Mouse (Mus musculus): ENCODE results near the gene Ctdspl.

The Ctdspl gene

DNA sequence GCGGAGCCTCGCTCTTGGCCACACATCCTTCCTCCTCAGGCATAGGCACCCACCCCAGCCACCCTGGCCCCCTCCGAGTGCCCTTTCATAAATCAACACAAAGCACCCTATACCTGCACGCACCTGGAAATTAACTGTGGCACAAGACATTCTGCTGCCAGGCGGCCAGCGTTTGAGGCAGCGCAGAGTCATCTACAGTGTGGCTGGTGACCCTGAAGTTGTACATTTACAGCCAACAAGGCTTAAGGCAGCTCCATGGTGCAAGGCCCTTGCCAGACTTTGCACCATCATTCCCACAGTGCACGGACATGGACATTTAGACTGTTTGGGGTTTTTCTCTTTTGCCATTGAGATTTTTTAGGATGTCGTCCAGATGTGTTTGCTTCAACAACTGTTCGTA is 134.4 kb downstream of the Ctdspl start:
- no peak for DNase-seq (ENCODE audit: low spot score in 2 of 2)

DNA sequence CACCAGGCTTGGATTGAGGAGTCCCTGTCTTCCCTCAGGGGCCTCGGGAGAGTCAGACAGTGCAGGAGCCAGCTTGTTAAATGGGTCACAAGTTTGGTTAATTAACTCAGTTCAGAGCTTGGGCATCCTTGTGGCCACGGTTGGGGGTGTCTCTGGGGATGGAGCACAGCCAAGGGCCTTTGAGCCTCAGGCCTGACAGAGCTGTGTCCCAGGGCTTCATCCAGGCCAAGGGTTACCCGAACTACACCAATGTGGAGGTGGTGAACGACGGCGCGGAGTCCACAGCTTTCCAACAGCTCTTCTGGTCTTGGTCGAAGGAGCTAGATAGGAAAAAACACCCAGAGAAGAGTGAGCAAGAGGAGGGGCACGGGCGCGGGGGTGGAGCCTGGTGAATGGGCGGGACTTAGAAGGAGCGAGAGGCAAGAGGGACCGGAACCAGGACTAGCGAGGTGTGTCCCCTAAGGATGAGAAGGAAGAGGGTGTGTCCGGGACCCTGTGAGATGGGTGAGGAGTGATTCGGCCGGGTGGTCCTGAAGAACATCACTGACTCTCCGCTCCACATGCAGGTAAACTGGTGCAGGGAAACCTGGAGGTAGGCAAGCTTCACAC is 136.9 kb downstream of the Ctdspl start:
- no peak for DNase-seq (ENCODE audit: low spot score in 2 of 2)

DNA sequence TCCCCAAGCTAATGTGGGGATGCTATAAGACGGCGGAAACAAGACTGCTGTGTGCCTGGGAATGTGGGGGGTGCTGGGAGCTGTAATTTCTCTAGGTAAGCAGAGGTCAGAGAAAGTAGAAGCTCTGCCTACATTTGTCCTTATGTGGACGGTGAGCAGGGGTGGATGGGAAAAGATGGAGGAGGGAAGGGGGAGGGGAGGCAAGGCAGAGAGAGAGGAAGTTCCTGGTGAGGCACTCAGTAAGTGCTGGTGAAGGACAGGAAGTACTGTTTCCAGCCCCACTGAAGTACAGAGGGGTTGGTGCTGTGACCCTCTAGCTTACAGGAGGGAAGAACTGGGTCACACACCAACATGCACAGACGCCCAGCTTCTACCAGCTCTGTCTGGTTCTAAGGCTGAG is 138.0 kb downstream of the Ctdspl start:
- no peak for DNase-seq (ENCODE audit: low spot score in 2 of 2)

DNA sequence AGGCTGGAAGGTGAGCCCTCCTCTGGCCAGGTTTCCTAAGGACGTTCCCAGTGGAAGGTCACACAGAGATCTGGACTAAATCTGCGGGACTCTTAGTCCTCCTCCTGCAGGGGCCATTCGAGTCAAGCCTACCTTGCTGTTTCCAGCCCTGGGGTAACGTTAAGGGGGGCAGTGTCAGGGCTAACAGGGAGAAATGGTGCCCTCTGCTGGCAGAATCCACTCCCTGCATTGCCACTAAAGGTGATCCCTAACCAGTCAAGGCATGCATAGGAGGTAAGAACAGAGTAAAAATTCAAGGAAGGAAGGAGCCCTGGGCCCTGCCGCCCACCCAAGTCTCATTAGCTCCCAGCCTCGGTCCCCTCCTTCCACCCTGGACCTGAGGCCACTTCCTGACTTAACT is 141.3 kb downstream of the Ctdspl start:
- peak; percentile 73 to 78 for DNase-seq (ENCODE audit: low spot score in 2 of 2)

DNA sequence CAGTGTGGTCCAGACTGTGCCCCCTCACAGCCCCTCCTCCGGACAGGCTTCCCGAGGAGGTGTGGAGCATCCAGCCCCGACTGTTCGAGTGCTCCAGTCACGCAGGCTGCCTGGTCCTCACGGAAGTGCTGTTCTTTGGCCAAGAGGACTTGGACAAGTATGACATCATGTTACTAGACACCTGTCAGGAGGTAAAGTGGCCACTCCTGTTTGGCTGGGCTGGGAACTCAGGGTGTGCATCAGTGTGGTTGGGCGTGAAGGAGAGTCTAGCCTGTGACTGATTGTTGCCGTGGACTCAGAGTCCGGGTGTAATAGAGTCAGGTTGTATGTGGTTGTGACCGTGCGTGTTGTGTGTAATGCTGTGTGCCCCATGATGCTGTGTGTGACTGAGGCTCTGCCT is 142.0 kb downstream of the Ctdspl start:
- no peak for DNase-seq (ENCODE audit: low spot score in 2 of 2)

DNA sequence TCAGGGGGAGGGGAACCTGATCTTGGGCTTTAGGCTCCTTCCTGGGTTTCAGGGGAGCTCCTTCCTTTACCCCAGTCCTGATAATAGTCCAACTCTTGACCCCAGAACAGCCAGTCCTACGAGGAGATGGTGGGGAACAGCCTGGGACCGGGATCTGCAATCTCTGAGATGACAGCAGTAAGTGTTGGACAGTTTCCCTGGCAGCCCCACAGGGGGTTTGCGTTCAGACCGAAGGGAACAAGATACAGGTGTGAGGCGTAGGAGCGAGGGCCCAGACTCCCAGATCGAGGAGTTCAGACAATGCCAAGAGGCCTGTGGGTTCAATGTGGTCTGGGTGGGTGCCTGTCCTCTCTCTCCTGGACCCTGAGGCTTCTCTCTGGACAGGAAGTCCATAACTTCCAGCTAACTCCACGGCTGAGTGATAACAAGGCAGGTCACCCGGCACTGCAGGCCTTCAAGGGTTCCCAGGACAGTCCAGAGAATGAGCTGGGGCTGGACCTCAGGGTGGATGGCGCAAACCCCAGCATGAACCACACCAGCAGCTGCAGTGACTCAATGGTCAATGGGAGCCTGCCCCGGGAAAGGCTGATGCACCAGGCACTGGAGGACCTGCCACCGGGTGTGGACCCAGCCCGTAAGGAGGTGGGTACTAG is 144.0 kb downstream of the Ctdspl start:
- DNase-seq (ENCODE audit: low spot score in 2 of 2), result no peak

DNA sequence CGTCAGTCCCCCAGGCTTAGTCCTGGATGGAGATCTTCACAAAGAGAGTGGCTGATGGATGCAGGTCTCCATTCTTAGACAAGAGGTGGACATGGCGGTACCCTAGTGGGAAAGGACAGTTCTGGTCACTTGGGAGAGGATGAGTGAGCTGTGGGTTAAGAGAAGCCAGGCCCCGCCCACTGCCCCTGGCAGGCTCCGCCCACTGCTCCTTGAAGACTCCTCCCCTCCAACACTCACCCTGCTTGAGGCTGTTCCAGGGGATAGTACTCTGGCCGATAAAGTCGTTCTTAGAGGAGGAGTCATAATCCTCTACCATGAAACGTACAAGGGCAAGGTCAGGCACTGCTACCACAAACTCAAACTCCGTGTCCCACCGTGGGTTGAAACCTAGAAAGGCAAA is 145.5 kb downstream of the Ctdspl start:
- DNase-seq (ENCODE audit: low spot score in 2 of 2), result no peak

DNA sequence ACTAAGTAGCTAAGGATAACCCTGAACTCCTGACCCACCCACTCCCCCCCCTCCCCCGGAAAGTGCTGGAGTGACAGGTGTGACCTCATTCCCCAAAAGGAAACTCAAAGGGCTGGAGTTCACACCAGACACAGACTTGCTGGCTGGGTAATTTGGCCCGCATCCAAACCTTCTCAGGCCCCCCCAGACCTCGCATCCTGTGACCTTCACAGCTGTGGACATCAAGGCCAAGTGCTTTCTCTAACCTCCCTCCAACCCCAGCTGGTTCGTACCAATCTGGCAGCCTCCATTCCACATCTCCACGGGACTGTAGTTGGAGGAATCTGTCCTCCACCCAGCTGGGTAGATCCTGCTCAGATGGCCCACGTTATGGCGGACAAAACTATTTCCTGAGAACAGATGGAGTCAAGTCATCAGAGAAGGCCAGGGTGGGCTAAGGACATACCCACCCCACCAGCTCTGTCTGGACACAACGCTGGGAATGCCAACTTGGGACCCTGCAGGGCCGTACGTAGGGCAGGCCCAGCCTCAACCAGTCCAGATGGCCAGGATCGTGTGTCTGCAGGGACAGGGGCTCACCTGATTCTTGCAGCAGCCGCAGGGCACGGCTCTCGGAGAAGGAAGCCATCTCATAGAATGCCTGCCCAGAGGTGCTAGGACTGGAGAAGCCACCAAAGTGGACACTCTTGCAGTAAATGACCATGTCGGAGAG is 147.1 kb downstream of the Ctdspl start:
- no peak for DNase-seq (ENCODE audit: low spot score in 2 of 2)

DNA sequence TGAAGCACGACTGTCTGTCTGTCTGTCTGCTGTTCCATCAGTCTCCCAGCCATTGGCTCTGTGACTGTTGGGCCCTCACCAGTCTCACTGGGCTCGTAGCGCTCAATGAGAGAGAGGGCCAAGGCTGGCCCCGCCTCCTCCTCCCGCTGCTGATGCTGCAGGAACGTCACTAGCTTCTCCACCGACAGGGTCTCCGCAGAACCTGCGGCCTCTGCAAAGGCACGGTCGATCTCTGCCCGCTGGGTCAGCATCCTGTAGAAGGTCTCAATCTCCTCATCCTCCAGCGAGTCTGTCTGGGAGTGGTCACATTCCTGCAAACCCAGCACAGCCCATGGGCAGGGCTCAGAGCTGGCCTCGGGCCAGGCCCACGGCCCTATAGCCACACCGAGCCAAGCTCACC is 149.4 kb downstream of the Ctdspl start:
- DNase-seq (ENCODE audit: low spot score in 2 of 2), result no peak

DNA sequence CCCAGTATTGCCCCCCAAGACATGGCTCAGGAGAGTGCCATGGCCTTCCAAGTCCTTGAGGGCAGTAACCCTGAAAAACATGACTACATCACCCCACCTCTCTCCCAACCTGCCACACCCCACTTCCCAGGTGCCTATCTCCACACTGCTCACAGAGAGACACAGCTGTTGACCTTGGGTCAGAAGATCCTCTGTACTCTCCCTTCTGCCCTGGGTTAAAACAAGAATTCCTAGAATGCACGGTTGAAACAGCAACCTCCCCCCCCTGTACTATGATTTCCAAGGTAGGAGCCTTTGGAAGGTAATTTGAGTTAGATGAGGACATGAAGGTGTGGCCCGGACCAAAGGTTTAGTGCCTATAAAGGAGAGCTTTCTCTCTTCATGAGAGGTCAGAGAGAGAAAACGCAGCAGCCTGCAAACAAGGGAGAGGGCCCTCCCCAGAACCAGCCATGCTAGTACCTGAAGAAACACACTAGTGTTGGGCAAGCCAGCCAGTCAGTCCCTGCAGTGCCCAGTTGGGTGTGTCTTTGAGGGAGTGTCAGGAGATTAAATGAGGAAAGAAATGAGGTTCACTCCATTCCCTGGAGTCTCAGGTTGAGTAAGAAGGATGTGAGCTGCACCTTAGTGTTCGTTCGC is 153.9 kb downstream of the Ctdspl start:
- DNase-seq (ENCODE audit: low spot score in 2 of 2), result no peak

DNA sequence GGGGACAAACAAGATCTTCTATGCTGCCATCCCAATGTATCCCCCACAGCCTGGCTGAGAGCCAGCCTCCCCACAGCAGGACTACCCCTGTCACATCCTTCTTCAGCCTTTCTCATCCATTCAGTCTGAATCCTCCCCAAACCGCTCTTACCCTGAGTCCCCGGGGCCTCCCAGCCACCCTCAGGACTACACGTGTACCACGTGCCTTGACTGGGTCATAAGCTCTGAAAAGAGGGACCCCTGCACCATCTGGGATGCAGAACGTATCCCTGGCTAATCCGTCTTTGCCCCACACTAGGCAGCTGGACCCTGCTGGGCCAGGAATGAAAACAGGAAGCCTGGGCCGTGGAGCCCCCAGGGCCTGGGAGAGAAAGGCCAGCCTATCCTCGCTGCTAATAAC is 155.8 kb downstream of the Ctdspl start:
- DNase-seq (ENCODE audit: low spot score in 2 of 2), result no peak

DNA sequence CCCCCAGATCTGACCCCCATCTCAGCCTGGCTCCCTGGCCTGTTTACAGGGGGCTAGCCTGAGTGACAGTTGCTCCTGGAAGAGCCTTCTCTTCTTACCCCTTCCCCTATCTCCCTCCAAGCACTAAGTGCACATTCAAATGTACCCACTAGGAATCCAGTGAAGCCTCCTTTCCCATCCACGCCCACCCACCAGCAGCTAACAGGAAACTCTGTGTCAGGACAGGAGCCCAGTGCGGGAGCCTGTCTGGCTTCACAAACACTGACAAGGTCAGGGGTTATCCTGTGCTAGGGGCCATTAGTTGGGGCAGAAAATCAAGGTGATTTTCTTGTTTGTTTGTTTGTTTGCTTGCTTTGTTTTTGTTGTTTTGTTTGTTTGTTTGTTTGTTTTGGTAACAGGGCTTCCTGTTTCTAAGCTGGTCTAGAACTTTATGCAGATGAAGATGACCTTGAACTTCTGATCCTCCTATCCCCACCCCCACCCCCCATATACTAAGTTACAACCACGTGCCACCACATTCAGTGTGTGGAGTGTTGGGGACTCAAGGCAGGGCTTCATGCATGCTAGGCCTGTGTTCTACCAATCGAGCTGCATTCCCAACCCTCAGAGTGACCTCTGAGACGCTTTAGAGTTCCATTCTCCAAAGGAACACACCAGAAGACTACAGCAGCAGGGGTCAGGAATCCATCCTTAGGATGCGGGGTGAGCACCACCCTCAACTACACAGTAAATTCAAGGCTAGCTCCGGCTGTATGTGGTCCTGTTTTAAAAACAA is 156.6 kb downstream of the Ctdspl start:
- no peak for DNase-seq (ENCODE audit: low spot score in 2 of 2)

DNA sequence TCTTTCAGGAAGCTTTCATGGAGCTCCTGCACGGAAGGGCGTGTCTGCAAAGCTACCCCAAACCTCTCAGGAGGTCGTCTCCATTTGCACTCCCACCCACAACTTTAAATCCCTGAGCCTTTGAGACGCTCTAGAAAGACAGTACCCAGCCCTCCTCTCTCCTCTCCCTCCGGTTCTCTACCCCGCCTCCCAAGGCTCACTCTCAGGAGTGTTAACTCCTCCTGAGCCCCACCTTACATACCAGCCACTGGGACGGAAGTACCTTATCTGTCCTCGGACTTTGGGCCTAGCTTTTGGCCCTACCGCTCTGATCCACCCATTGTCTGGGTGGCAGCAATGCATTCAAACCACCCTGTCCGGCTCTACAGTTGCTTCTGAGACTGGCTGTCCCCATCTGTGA is 157.7 kb downstream of the Ctdspl start:
- no peak for DNase-seq (ENCODE audit: low spot score in 2 of 2)

DNA sequence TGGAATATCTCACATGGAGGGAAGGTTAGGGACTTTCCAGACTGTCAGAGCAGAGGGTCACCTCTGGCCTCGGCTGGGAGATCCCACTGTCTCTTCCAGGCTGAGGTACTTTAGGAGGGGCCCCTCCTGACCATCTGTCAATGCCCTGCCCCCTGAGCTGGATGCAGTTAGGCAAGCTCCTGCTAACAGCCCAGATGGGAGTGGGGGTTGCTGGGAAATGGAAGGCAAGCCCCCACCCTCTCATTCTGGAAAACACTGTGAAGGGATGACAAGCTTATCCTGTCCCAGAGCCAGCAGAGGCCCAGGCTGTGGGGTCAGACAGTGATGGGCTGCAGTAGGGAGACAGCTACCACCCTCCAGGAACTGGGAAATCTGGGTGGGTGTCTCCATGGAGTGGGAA is 160.2 kb downstream of the Ctdspl start:
- no peak for DNase-seq (ENCODE audit: low spot score in 2 of 2)

DNA sequence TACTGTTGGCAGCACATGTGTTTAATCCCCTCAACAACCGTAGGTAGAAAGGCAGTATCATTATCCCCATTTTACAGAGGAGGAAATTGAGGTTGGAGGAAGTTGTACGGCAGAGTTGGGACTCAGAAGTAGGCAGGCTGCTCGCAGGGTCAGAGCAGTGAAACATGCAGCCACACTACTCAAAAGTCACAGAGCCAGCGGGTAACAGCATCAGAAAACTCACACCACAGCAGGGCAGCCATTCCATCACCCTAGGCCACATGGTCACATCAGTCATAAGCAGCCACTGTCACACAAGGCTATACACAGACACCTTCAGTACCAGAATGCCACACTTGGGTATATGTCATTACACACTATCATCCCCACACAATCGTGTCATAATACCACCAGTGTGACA is 161.1 kb downstream of the Ctdspl start:
- DNase-seq (ENCODE audit: low spot score in 2 of 2), result no peak

DNA sequence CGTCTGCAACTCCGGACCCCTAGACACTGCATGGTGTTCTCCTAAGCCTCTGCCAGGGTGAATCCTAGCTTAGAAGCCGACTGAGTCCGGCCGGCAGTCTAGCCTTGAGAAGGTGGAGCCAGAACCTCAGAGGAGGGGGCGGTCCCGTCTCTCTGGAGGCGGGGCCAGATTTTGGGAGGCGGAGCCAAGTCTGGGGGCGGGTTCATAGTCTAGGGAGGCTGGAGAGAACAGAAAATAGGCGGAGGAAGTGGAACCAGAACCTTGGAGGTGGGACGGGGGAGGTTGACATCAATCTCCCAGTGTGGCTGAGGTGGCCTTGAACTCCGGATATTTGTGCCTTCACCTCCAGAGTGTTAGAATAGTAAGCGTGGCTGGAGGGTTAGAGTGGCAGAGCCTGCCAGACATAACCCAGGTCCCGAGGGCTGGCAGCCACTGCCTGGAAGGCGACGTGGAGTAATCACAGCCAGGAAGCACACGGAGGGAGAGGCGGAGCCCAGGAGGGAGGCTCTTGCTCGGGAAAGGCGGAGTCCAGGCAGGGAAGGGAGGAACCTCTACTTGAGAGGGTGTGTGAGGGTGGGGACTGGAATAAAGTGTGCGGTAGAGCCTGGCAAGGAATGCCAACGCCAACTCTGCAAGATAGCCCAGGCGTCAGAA is 162.0 kb downstream of the Ctdspl start:
- DNase-seq (ENCODE audit: low spot score in 2 of 2), result peak; percentile 86 to 90

DNA sequence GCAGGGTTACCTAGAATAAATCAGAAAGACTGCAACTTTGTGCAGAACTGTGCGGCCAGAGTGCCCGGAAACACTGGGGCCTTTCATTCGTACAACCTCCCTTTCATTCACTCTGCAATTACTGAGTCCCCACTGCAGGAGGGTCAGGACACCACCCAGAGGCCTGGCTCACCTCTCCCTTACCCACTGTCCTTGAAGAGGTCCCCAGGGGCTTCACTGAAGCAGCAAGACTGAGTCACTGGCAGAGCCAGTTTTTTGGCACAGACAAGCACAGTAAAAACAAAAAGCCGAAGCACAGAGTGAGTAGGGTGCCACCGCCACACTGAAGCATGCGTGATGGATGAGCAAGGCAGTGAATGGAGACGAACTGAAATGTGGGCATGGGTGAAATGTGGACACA is 163.2 kb downstream of the Ctdspl start:
- DNase-seq (ENCODE audit: low spot score in 2 of 2), result no peak

DNA sequence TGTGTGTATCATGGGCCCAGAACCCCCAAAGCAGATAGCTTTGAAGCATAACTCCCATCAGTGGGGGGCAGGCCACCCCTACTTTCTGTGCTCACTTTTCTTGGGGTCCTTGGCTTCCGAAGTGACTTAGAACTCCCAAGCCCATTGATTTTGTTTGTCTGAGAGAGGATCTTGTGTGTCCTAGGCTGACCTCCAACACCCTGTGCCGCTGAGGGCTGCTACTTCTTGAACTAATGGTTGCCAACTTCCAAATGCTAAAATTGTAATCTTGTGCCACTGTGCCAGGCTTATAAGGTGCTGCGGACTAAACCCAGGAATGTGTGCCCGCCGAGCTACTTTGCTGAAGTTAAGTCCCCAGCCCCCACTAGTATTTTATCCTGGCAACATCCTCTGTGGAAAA is 164.2 kb downstream of the Ctdspl start:
- DNase-seq (ENCODE audit: low spot score in 2 of 2), result no peak

DNA sequence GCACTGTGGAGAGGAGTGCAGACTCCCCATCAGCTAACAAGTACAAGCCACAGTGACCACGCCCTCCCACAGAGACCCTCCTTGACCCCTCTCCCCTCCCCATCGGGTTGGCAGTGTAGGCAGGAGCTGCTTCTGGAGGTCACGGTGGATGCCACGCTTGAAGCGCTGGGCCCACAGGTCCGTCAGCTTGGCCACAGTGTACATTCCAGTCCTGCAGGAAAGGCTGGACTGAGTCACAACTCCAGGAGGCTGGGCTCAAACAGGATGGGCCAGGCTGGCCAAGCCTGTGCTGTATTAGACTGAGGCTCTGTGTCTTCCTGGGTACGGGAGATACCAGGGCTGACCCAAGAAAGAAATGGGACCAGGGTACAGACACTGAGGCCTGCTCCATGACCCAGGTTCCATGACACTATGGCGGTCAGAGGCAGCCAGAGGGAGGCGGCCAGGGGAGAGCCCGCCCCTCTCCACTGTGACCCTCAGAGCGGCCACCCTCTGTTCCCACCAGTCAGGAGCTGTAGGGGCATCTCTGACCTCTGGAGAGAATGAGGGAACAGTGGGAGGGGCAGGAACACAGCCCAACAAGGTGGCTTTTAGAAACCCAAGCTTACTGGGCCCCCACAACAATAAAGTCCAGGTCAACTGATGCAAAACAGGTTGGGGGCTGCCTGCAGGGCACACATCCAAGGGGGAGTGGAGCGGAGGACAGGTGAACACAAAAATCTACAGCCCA is 165.5 kb downstream of the Ctdspl start:
- DNase-seq (ENCODE audit: low spot score in 2 of 2), result no peak

DNA sequence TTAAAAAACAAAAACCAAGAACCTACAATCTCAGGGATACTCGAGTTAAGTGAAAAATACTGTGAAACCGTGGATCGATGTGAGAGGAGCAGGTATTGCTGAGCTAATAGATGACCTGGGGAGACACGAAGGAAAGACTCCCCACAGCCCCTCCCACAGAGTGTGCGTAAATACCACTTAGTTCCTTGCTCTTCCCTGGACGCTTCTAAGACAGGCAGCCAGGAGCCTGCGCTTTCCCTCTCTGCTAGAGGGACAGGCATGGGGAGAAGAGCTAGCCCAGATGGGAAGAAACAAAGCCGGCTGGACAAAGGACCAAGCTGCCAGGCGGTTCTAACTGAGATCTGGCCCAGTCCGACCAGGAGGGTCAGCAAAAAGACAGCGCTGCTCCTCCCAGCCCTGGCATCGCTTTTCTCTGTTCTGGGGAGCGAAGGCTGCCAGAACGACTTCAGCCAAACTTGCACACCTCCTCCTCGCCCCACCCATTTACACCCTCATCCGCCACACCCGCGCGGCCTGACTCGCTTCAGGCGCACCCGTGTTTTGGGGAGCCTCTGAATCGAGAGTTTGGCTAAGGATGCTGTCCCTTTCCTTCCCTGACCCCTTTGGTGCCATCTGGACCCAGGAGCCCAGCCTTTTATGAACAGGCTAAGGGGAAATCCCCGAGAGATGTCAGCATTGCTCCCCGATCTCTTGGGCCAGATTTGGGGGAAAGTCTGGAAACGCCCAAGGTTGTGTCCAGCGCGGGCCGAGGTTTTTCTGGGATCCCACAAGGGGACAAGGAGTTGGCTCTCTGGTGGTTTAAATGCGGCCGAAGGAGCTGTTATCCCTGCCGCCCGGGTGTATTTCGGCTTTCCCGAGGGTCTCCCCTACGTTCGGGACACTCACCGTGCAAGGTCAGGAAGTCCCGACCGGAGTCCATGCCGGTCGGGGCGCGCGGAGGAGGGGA is 166.5 kb downstream of the Ctdspl start:
- DNase-seq (ENCODE audit: low spot score in 2 of 2), result peak; percentile 60 to 73

Data from heart, adult 9 months (tissue).